In genomic region chr1:193558122-193558521, GRCm38 (mm10) we compare ENCODE assay signal across 24 mouse cellular contexts.
DNase-seq lines count a peak whose midpoint lies in the region; ATAC-seq and TF ChIP-seq lines count a peak whose summit lies in the region.
"Had no signal": no experiment of that assay in that cellular context is flagged by ENCODE, and none has a peak within 500 bp of the region (broad histone marks: within the 10 kb centered on the region; RNA-seq: fewer than 3 reads in every experiment).

No protein-coding gene starts in this region.

- WGBS in lung, embryonic 15.5 days, result 18% methylated on average over 4 of the region's 4 CpGs
- WGBS in embryonic facial prominence, embryonic 13.5 days, result 32% methylated on average over 4 of the region's 4 CpGs
- WGBS in liver, embryonic 11.5 days, result 8% methylated on average over 4 of the region's 4 CpGs

- CTCF ChIA-PET in Patski (lab: Charles Lee), result interaction anchor here (0.9 to 1.0 kb wide), 2 partner anchors 9 to 18 kb away, joined by 3 read pairs; no protein-coding TSS in a partner anchor

- no peak overlapping the region for H3K9ac ChIP-seq in lung, embryonic 15.5 days
- no peak overlapping the region for H3K9ac ChIP-seq in embryonic facial prominence, embryonic 13.5 days
- no peak overlapping the region for H3K9ac ChIP-seq in liver, embryonic 11.5 days (ENCODE audit: low read depth, low read length)
- H3K9ac ChIP-seq: embryonic facial prominence, embryonic 15.5 days; forebrain, postnatal 0 days; heart, embryonic 12.5 days; hindbrain, embryonic 15.5 days; liver, embryonic 13.5 days; lung, embryonic 14.5 days had no signal

- no peaks in the 10 kb centered on the region for H3K9me3 ChIP-seq in lung, embryonic 15.5 days
- H3K9me3 ChIP-seq in embryonic facial prominence, embryonic 13.5 days, result no peaks in the 10 kb centered on the region
- H3K9me3 ChIP-seq in liver, embryonic 11.5 days (ENCODE audit: control insufficient read depth, low read length), result no peaks in the 10 kb centered on the region
- H3K9me3 ChIP-seq: embryonic facial prominence, embryonic 15.5 days; forebrain, embryonic 10.5 days; heart, embryonic 12.5 days; hindbrain, embryonic 15.5 days; liver, embryonic 13.5 days had no signal

- no peak overlapping the region for H3K4me3 ChIP-seq in lung, embryonic 15.5 days
- no peak overlapping the region for H3K4me3 ChIP-seq in embryonic facial prominence, embryonic 13.5 days
- no peak overlapping the region for H3K4me3 ChIP-seq in liver, embryonic 11.5 days (ENCODE audit: low read depth, low read length)
- H3K4me3 ChIP-seq: embryonic facial prominence, embryonic 15.5 days; forebrain, embryonic 10.5 days; heart, embryonic 12.5 days; hindbrain, embryonic 15.5 days; liver, embryonic 13.5 days had no signal

- POLR2A ChIA-PET in Patski (lab: Charles Lee), result no interaction called here

- no peak for DNase-seq in lung, postnatal 36 days
- no peak for DNase-seq in Patski (ENCODE audit: low read depth, low spot score)
- no peak for DNase-seq in liver, embryonic 11.5 days (ENCODE audit: low spot score)
- DNase-seq in right cerebral cortex, postnatal 4 days, result no peak
- DNase-seq in adrenal gland, adult 18-20 months (ENCODE audit: low spot score in 2 of 2), result no peak
- DNase-seq: adrenal gland, postnatal 14 days; B cell, adult 2 months; cerebellum, adult 11 months; cerebellum, postnatal 14 days; forebrain, postnatal 0 days; heart, postnatal 14 days; liver, embryonic 13.5 days; lung, embryonic 14.5 days; right cerebral cortex, adult 18-20 months had no signal

- in situ Hi-C loops in Patski (cut with MboI; ENCODE audit: low pct_unique_long_range_greater_than_20kb), result no loop called here

- H3K4me2 ChIP-seq in lung, embryonic 15.5 days, result no peak overlapping the region
- no peak overlapping the region for H3K4me2 ChIP-seq in embryonic facial prominence, embryonic 13.5 days
- no peak overlapping the region for H3K4me2 ChIP-seq in liver, embryonic 11.5 days
- H3K4me2 ChIP-seq: embryonic facial prominence, embryonic 15.5 days; heart, embryonic 12.5 days; hindbrain, embryonic 15.5 days; liver, embryonic 13.5 days; lung, embryonic 14.5 days had no signal

- no peaks in the 10 kb centered on the region for H3K36me3 ChIP-seq in lung, embryonic 15.5 days
- H3K36me3 ChIP-seq in embryonic facial prominence, embryonic 13.5 days, result no peaks in the 10 kb centered on the region
- H3K36me3 ChIP-seq in liver, embryonic 11.5 days (ENCODE audit: control insufficient read depth, insufficient read depth, low read length), result no peaks in the 10 kb centered on the region
- H3K36me3 ChIP-seq: embryonic facial prominence, embryonic 15.5 days; forebrain, embryonic 10.5 days; heart, embryonic 12.5 days; hindbrain, embryonic 15.5 days; liver, embryonic 13.5 days had no signal

- H3K27ac ChIP-seq in lung, embryonic 15.5 days, result 0 out of 2 replicates have a peak overlapping the region, but pooled peaks have one; percentile 6
- H3K27ac ChIP-seq in embryonic facial prominence, embryonic 13.5 days, result 0 out of 2 replicates have a peak overlapping the region, but pooled peaks have one; percentile 22
- H3K27ac ChIP-seq in liver, embryonic 11.5 days (ENCODE audit: low read depth, low read length), result no peak overlapping the region
- H3K27ac ChIP-seq: embryonic facial prominence, embryonic 15.5 days; forebrain, embryonic 10.5 days; hindbrain, embryonic 15.5 days; kidney, postnatal 0 days; liver, embryonic 13.5 days; macrophage had no signal

- TF ChIP-seq CTCF in Patski (IDR thresholded peaks at IDR 0.05), result no peak

- H3K27me3 ChIP-seq in lung, embryonic 15.5 days, result no peaks in the 10 kb centered on the region
- no peaks in the 10 kb centered on the region for H3K27me3 ChIP-seq in Patski
- H3K27me3 ChIP-seq in embryonic facial prominence, embryonic 13.5 days, result no peaks in the 10 kb centered on the region
- H3K27me3 ChIP-seq in liver, embryonic 11.5 days (replicated peaks; ENCODE audit: control insufficient read depth, insufficient read depth, low read length), result no peaks in the 10 kb centered on the region
- H3K27me3 ChIP-seq: embryonic facial prominence, embryonic 15.5 days; hindbrain, embryonic 15.5 days; liver, embryonic 13.5 days had no signal

- H3K4me1 ChIP-seq in lung, embryonic 15.5 days, result peaks cover 5% of the 10 kb centered on the region; the same call in 1 of the 2 replicates
- 0 out of 2 replicates have a peak, but pooled peaks cover 5% of the 10 kb centered on the region for H3K4me1 ChIP-seq in embryonic facial prominence, embryonic 13.5 days
- no peaks in the 10 kb centered on the region for H3K4me1 ChIP-seq in liver, embryonic 11.5 days (replicated peaks; ENCODE audit: control insufficient read depth, insufficient read depth, low read length)
- H3K4me1 ChIP-seq: hindbrain, embryonic 15.5 days had no signal

- no peak for ATAC-seq in lung, embryonic 15.5 days (ENCODE audit: borderline replicate concordance, extremely low read depth, low FRiP score, low TSS enrichment)
- peak; percentile 31 for ATAC-seq in Patski
- ATAC-seq in embryonic facial prominence, embryonic 13.5 days (ENCODE audit: insufficient number of reproducible peaks, insufficient read depth, low FRiP score, low TSS enrichment, low read depth), result no peak
- peak; percentile 78 for ATAC-seq in megakaryocyte progenitor cell, adult 5-6 weeks (replicated peaks; ENCODE audit: poor library complexity)
- no peak for ATAC-seq in liver, embryonic 11.5 days (replicated peaks; ENCODE audit: low FRiP score)
- ATAC-seq: forebrain, postnatal 0 days; intestine, embryonic 16.5 days had no signal

Comparison
In these comparisons a context has a peak if more than half of its experiments do, and no peak if none do; other contexts are left out.
1. ATAC-seq: peak in Patski (single experiment) and megakaryocyte progenitor cell, adult 5-6 weeks (single experiment); none in lung, embryonic 15.5 days (single experiment), embryonic facial prominence, embryonic 13.5 days (single experiment) and liver, embryonic 11.5 days (single experiment).